Mouse (Mus musculus) bone marrow, adult 2 months (tissue): Measurements from ENCODE around the gene AU021092.
A peak's percentile ranks its signal among the peaks of the same experiment; 100 is the strongest.

ENCODE experiments used
- CTCF ChIP-seq: fragments of 200-500 bp; IDR thresholded peaks from 2 replicates; pipeline ENCODE4 v1.5.1; 2011; ENCODE audit warnings: low read length, control low read depth; ENCODE audit not compliant: control insufficient read depth, insufficient read depth
- POLR2A ChIP-seq: fragments of 200-500 bp; IDR thresholded peaks from 2 replicates; pipeline ENCODE4 v1.6.1; 2011; ENCODE audit warnings: low read depth, mild to moderate bottlenecking, control low read depth, low read length, borderline replicate concordance; ENCODE audit not compliant: control insufficient read depth

DNA sequence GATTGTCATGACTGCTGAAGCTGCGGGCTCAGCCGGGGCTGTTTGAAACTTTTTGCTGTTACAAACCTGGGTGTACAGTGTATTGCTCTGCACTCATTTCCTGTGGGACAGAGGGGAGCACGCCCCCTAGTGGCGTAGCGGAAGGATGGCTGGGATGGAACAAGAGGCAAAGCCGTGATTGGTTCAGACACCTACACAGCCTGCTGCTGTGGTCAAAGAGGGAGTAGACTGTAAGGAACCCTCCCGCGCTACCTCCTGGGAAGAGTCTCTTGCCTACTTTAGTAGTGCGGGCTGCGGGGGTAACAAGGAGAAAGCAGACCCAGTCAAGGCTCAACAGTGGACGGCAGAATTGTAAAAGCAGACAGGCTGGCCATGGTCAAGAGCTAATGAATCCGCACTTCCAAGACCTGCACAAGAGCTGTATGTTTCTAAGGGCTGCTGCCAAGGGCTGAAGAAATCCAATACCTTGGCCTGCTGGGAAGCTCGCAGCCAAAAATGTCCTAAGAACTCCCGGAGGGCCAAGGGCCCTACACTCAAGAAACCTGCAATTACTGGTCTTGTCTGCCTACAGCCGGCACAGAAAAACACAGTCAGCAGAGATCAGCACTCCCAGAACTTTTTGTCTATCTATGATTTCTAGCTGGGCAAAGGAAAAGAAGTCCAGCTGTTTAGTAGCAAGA lies 32.4 kb upstream of the AU021092 start:
- no peak for TF ChIP-seq POLR2A
- peak; percentile 99 for TF ChIP-seq CTCF
